Mouse (Mus musculus) intestine, postnatal 0 days (tissue): ENCODE results near the gene Efemp2. TPM values are rescaled to one million over a fixed set of nuclear protein-coding genes. Genes with fewer than 3 reads are reported as not detected.

Experiments
- ATAC-seq: fragments of 200-750 bp; cut with Nextera tagmentation; 2 replicates; pipeline ENCODE4 v1.8.0; 2017; ENCODE audit warnings: mild to moderate bottlenecking, moderate TSS enrichment, moderate library complexity
- H3K27ac ChIP-seq: fragments of 300-500 bp; sonication (generic); 2 replicates; pipeline ENCODE4 v1.5.1; 2014; ENCODE audit warnings: mild to moderate bottlenecking, low read depth, low read length, moderate library complexity
- H3K27me3 ChIP-seq: fragments of 300-500 bp; sonication (generic); replicated peaks from 2 replicates; pipeline ENCODE4 v1.6.1; 2014; ENCODE audit warnings: low read length, mixed read lengths; ENCODE audit not compliant: control insufficient read depth, insufficient read depth
- H3K36me3 ChIP-seq: fragments of 300-500 bp; sonication (generic); 2 replicates; pipeline ENCODE4 v1.6.1; 2014; ENCODE audit warnings: mild to moderate bottlenecking, moderate library complexity; ENCODE audit not compliant: control insufficient read depth, insufficient read depth
- H3K4me1 ChIP-seq: fragments of 300-500 bp; sonication (generic); replicated peaks from 2 replicates; pipeline ENCODE4 v1.6.1; 2014; ENCODE audit warnings: antibody characterized with exemption, low read length, mixed read lengths; ENCODE audit not compliant: control insufficient read depth, insufficient read depth
- H3K4me2 ChIP-seq: fragments of 300-500 bp; sonication (generic); replicated peaks from 2 replicates; pipeline ENCODE4 v1.6.1; 2014; ENCODE audit warnings: low read depth, mild to moderate bottlenecking, moderate library complexity
- H3K4me3 ChIP-seq: fragments of 300-500 bp; sonication (generic); 2 replicates; pipeline ENCODE4 v1.5.1; 2014; ENCODE audit warnings: low read depth, low read length
- H3K9ac ChIP-seq: fragments of 300-500 bp; sonication (generic); 2 replicates; pipeline ENCODE4 v1.6.1; 2014; ENCODE audit warnings: mild to moderate bottlenecking, low read depth, low read length
- H3K9me3 ChIP-seq: fragments of 300-500 bp; sonication (generic); 2 replicates; pipeline ENCODE4 v1.6.1; 2016; ENCODE audit warnings: mixed run types; ENCODE audit not compliant: control insufficient read depth
- CTCF ChIP-seq: sonication (generic); IDR thresholded peaks from 2 replicates; pipeline ENCODE4 v1.5.1; 2016; ENCODE audit warnings: low read depth, mild to moderate bottlenecking, control low read depth, antibody characterized with exemption, moderate library complexity
- WGBS: fragments of 180-500 bp; shearing (Covaris S2); extraction: QIAGEN DNeasy Blood & Tissue Kit; methylation state at CpG from one replicate; pipeline ENCODE4 v1.1.7; 2014; 5-methylcytosine and 5-hydroxymethylcytosine counted together
- polyA plus RNA-seq: library from polyadenylated mRNA; unstranded; fragments of >200 nt; fragmentation: Nextera tagmentation; extraction: Ambion mirVana; gene quantifications from 2 replicates; pipeline ENCODE4 v1.2.1, GENCODE M21; 2015

Efemp2 gene
- polyA plus RNA-seq, 1 experiment from 2014 or later: 40.7 TPM

GRCm38 (mm10) chr19:5448354-5449150, 25.2 kb upstream of the Efemp2 start:
- ATAC-seq: no peak
- Histone ChIP-seq H3K27me3 (peaks cover 29% of the 10 kb centered on the region), H3K36me3 (no peaks in the 10 kb centered on the region; the same call in 1 of the 2 replicates), H3K4me3 (peak overlapping the region; percentile 48), H3K4me2 (peak overlapping the region; percentile 84), H3K9me3 (no peaks in the 10 kb centered on the region), H3K4me1 (0 out of 2 replicates have a peak, but pooled peaks cover 6% of the 10 kb centered on the region), H3K27ac (no peak overlapping the region), H3K9ac (no peak overlapping the region)
- TF ChIP-seq CTCF: no peak
- 6% methylated on average over 35 of the region's 36 CpGs for WGBS

GRCm38 (mm10) chr19:5449673-5450072, 24.1 kb upstream of the Efemp2 start:
- no peak for TF ChIP-seq CTCF
- Histone ChIP-seq H3K4me1 (0 out of 2 replicates have a peak, but pooled peaks cover 6% of the 10 kb centered on the region), H3K9me3 (no peaks in the 10 kb centered on the region), H3K27me3 (peaks cover 29% of the 10 kb centered on the region), H3K9ac (no peak overlapping the region), H3K4me2 (no peak overlapping the region), H3K36me3 (peaks cover 5% of the 10 kb centered on the region; the same call in 1 of the 2 replicates), H3K27ac (no peak overlapping the region), H3K4me3 (no peak overlapping the region)
- WGBS: 74% methylated on average over 3 of the region's 3 CpGs
- ATAC-seq: no peak

- Histone ChIP-seq H3K4me1 (peaks cover 6% of the 10 kb centered on the region; the same call in 1 of the 2 replicates), H3K9me3 (no peaks in the 10 kb centered on the region), H3K4me2 (no peak overlapping the region), H3K27ac (peak overlapping the region; percentile 35; the same call in 1 of the 2 replicates), H3K4me3 (no peak overlapping the region), H3K27me3 (peaks cover 29% of the 10 kb centered on the region), H3K36me3 (peaks cover 6% of the 10 kb centered on the region; the same call in 1 of the 2 replicates), H3K9ac (no peak overlapping the region)
- no peak for ATAC-seq
- TF ChIP-seq CTCF: peak; percentile 16; the same call in 1 of the 2 replicates
- 81% methylated on average over 6 of the region's 6 CpGs for WGBS
These were observed 22.0 kb upstream of the Efemp2 start for GRCm38 (mm10) chr19:5451766-5452165.

GRCm38 (mm10) chr19:5455037-5455436, 18.7 kb upstream of the Efemp2 start:
- Histone ChIP-seq H3K9me3 (no peaks in the 10 kb centered on the region), H3K4me3 (peak overlapping the region; percentile 74), H3K4me1 (peaks cover 2% of the 10 kb centered on the region; the same call in 1 of the 2 replicates), H3K27ac (no peak overlapping the region), H3K27me3 (0 out of 2 replicates have a peak, but pooled peaks cover 5% of the 10 kb centered on the region), H3K36me3 (peaks cover 6% of the 10 kb centered on the region; the same call in 1 of the 2 replicates), H3K4me2 (peak overlapping the region; percentile 98; the same call in 1 of the 2 replicates), H3K9ac (peak overlapping the region; percentile 13; the same call in 1 of the 2 replicates)
- no peak for TF ChIP-seq CTCF
- no peak for ATAC-seq
- 82% methylated on average over 12 of the region's 12 CpGs for WGBS

GRCm38 (mm10) chr19:5455568-5455967, 18.2 kb upstream of the Efemp2 start:
- 65% methylated on average over 8 of the region's 8 CpGs for WGBS
- Histone ChIP-seq H3K36me3 (peaks cover 6% of the 10 kb centered on the region; the same call in 1 of the 2 replicates), H3K27ac (no peak overlapping the region), H3K9ac (no peak overlapping the region), H3K4me3 (peak overlapping the region; percentile 74), H3K27me3 (no peaks in the 10 kb centered on the region), H3K9me3 (no peaks in the 10 kb centered on the region), H3K4me2 (peak overlapping the region; percentile 98), H3K4me1 (peaks cover 4% of the 10 kb centered on the region; the same call in 1 of the 2 replicates)
- TF ChIP-seq CTCF: no peak
- no peak for ATAC-seq

GRCm38 (mm10) chr19:5456241-5456921, 17.4 kb upstream of the Efemp2 start:
- Histone ChIP-seq H3K4me3 (peak overlapping the region; percentile 74), H3K9ac (peak overlapping the region; percentile 76), H3K4me1 (peaks cover 4% of the 10 kb centered on the region; the same call in 1 of the 2 replicates), H3K36me3 (peaks cover 6% of the 10 kb centered on the region; the same call in 1 of the 2 replicates), H3K27ac (peak overlapping the region; percentile 84), H3K9me3 (no peaks in the 10 kb centered on the region), H3K4me2 (peak overlapping the region; percentile 98), H3K27me3 (no peaks in the 10 kb centered on the region)
- WGBS: 6% methylated on average over 23 of the region's 26 CpGs
- TF ChIP-seq CTCF: no peak
- no peak for ATAC-seq
